Mouse (Mus musculus): ENCODE measurements at regions not wholly inside any gene's neighbourhood (a gene's known extent, or its start where the extent isn't known, plus 50 kb on each side); places are given as distances from the start of the nearest gene placed in this dataset.

GRCm38 (mm10) chr4:153200799-153201770 is 281.5 kb downstream of the Ajap1 start:
- no peak for ATAC-seq (ENCODE audit: low read depth)
- no peak overlapping the region for H3K9ac ChIP-seq (ENCODE audit: low read depth, low read length)
- H3K4me3 ChIP-seq (ENCODE audit: low read depth, low read length) = no peak overlapping the region
- no peaks in the 10 kb centered on the region for H3K36me3 ChIP-seq (ENCODE audit: control insufficient read depth, insufficient read depth)
- no peak overlapping the region for H3K4me2 ChIP-seq (ENCODE audit: low read depth, low read length)
- H3K4me1 ChIP-seq (ENCODE audit: control insufficient read depth, low read depth, low read length) = no peaks in the 10 kb centered on the region
- peaks cover 2% of the 10 kb centered on the region; the same call in 1 of the 2 replicates for H3K9me3 ChIP-seq (replicated peaks; ENCODE audit: control insufficient read depth, low read length)
- WGBS (ENCODE audit: insufficient replicate concordance) = 70% methylated on average over 20 of the region's 20 CpGs
- H3K27me3 ChIP-seq (ENCODE audit: control insufficient read depth, insufficient read depth, low read depth, low read length) = no peaks in the 10 kb centered on the region
- no peak overlapping the region for H3K27ac ChIP-seq (ENCODE audit: low read length)

- no peaks in the 10 kb centered on the region for H3K4me1 ChIP-seq (ENCODE audit: control insufficient read depth, low read depth, low read length)
- no peaks in the 10 kb centered on the region for H3K9me3 ChIP-seq (replicated peaks; ENCODE audit: control insufficient read depth, low read length)
- H3K36me3 ChIP-seq (ENCODE audit: control insufficient read depth, insufficient read depth) = no peaks in the 10 kb centered on the region
- H3K4me3 ChIP-seq (ENCODE audit: low read depth, low read length) = no peak overlapping the region
- no peak for ATAC-seq (ENCODE audit: low read depth)
- H3K4me2 ChIP-seq (ENCODE audit: low read depth, low read length) = no peak overlapping the region
- no peak overlapping the region for H3K27ac ChIP-seq (ENCODE audit: low read length)
- no peaks in the 10 kb centered on the region for H3K27me3 ChIP-seq (ENCODE audit: control insufficient read depth, insufficient read depth, low read depth, low read length)
- WGBS (ENCODE audit: insufficient replicate concordance) = 7% methylated on average over 8 of the region's 8 CpGs
- H3K9ac ChIP-seq (ENCODE audit: low read depth, low read length) = no peak overlapping the region
These were observed 293.1 kb downstream of the Ajap1 start for GRCm38 (mm10) chr4:153189485-153189884.

- Histone ChIP-seq H3K27ac (ENCODE audit: low read length) (no peak overlapping the region), H3K4me3 (ENCODE audit: low read depth, low read length) (no peak overlapping the region), H3K9ac (ENCODE audit: low read depth, low read length) (no peak overlapping the region), H3K27me3 (ENCODE audit: control insufficient read depth, insufficient read depth, low read depth, low read length) (no peaks in the 10 kb centered on the region), H3K4me2 (ENCODE audit: low read depth, low read length) (no peak overlapping the region), H3K9me3 (replicated peaks; ENCODE audit: control insufficient read depth, low read length) (no peaks in the 10 kb centered on the region), H3K4me1 (ENCODE audit: control insufficient read depth, low read depth, low read length) (no peaks in the 10 kb centered on the region), H3K36me3 (ENCODE audit: control insufficient read depth, insufficient read depth) (no peaks in the 10 kb centered on the region)
- WGBS (ENCODE audit: insufficient replicate concordance) = 3% methylated on average over 17 of the region's 17 CpGs
- no peak for ATAC-seq (ENCODE audit: low read depth)
These were observed 294.0 kb downstream of the Ajap1 start for GRCm38 (mm10) chr4:153188504-153189031.

- H3K4me3 ChIP-seq (ENCODE audit: low read depth, low read length) = no peak overlapping the region
- H3K4me1 ChIP-seq (ENCODE audit: control insufficient read depth, low read depth, low read length) = no peaks in the 10 kb centered on the region
- under 1% methylated on average over 6 of the region's 6 CpGs for WGBS (ENCODE audit: insufficient replicate concordance)
- no peak overlapping the region for H3K9ac ChIP-seq (ENCODE audit: low read depth, low read length)
- H3K4me2 ChIP-seq (ENCODE audit: low read depth, low read length) = no peak overlapping the region
- H3K9me3 ChIP-seq (replicated peaks; ENCODE audit: control insufficient read depth, low read length) = no peaks in the 10 kb centered on the region
- no peak for ATAC-seq (ENCODE audit: low read depth)
- H3K27ac ChIP-seq (ENCODE audit: low read length) = no peak overlapping the region
- H3K36me3 ChIP-seq (ENCODE audit: control insufficient read depth, insufficient read depth) = no peaks in the 10 kb centered on the region
- H3K27me3 ChIP-seq (ENCODE audit: control insufficient read depth, insufficient read depth, low read depth, low read length) = no peaks in the 10 kb centered on the region
These were observed 294.6 kb downstream of the Ajap1 start for GRCm38 (mm10) chr4:153187959-153188503.

GRCm38 (mm10) chr4:153177496-153177895 is 305.1 kb downstream of the Ajap1 start:
- 62% methylated on average over 9 of the region's 9 CpGs for WGBS (ENCODE audit: insufficient replicate concordance)
- no peak overlapping the region for H3K4me3 ChIP-seq (ENCODE audit: low read depth, low read length)
- no peaks in the 10 kb centered on the region for H3K27me3 ChIP-seq (ENCODE audit: control insufficient read depth, insufficient read depth, low read depth, low read length)
- H3K9ac ChIP-seq (ENCODE audit: low read depth, low read length) = no peak overlapping the region
- H3K36me3 ChIP-seq (ENCODE audit: control insufficient read depth, insufficient read depth) = no peaks in the 10 kb centered on the region
- H3K9me3 ChIP-seq (replicated peaks; ENCODE audit: control insufficient read depth, low read length) = peaks cover 6% of the 10 kb centered on the region
- no peak overlapping the region for H3K4me2 ChIP-seq (ENCODE audit: low read depth, low read length)
- H3K4me1 ChIP-seq (ENCODE audit: control insufficient read depth, low read depth, low read length) = no peaks in the 10 kb centered on the region
- no peak for ATAC-seq (ENCODE audit: low read depth)
- no peak overlapping the region for H3K27ac ChIP-seq (ENCODE audit: low read length)

GRCm38 (mm10) chr4:153175660-153176059 is 307.0 kb downstream of the Ajap1 start:
- Histone ChIP-seq H3K4me1 (ENCODE audit: control insufficient read depth, low read depth, low read length) (no peaks in the 10 kb centered on the region), H3K27me3 (ENCODE audit: control insufficient read depth, insufficient read depth, low read depth, low read length) (no peaks in the 10 kb centered on the region), H3K4me3 (ENCODE audit: low read depth, low read length) (no peak overlapping the region), H3K9ac (ENCODE audit: low read depth, low read length) (no peak overlapping the region), H3K9me3 (replicated peaks; ENCODE audit: control insufficient read depth, low read length) (peaks cover 8% of the 10 kb centered on the region), H3K36me3 (ENCODE audit: control insufficient read depth, insufficient read depth) (no peaks in the 10 kb centered on the region), H3K4me2 (ENCODE audit: low read depth, low read length) (no peak overlapping the region), H3K27ac (ENCODE audit: low read length) (no peak overlapping the region)
- WGBS (ENCODE audit: insufficient replicate concordance) = 11% methylated on average over 12 of the region's 12 CpGs
- ATAC-seq (ENCODE audit: low read depth) = no peak

GRCm38 (mm10) chr4:153175077-153175476 is 307.5 kb downstream of the Ajap1 start:
- no peak for ATAC-seq (ENCODE audit: low read depth)
- Histone ChIP-seq H3K4me2 (ENCODE audit: low read depth, low read length) (no peak overlapping the region), H3K36me3 (ENCODE audit: control insufficient read depth, insufficient read depth) (no peaks in the 10 kb centered on the region), H3K9ac (ENCODE audit: low read depth, low read length) (no peak overlapping the region), H3K9me3 (replicated peaks; ENCODE audit: control insufficient read depth, low read length) (peaks cover 8% of the 10 kb centered on the region), H3K27me3 (ENCODE audit: control insufficient read depth, insufficient read depth, low read depth, low read length) (no peaks in the 10 kb centered on the region), H3K4me3 (ENCODE audit: low read depth, low read length) (no peak overlapping the region), H3K27ac (ENCODE audit: low read length) (no peak overlapping the region), H3K4me1 (ENCODE audit: control insufficient read depth, low read depth, low read length) (no peaks in the 10 kb centered on the region)
- WGBS (ENCODE audit: insufficient replicate concordance) = 65% methylated on average over 15 of the region's 15 CpGs

- Histone ChIP-seq H3K27me3 (ENCODE audit: control insufficient read depth, insufficient read depth, low read depth, low read length) (no peaks in the 10 kb centered on the region), H3K36me3 (ENCODE audit: control insufficient read depth, insufficient read depth) (no peaks in the 10 kb centered on the region), H3K4me2 (ENCODE audit: low read depth, low read length) (no peak overlapping the region), H3K4me3 (ENCODE audit: low read depth, low read length) (no peak overlapping the region), H3K9me3 (replicated peaks; ENCODE audit: control insufficient read depth, low read length) (peaks cover 8% of the 10 kb centered on the region), H3K4me1 (ENCODE audit: control insufficient read depth, low read depth, low read length) (no peaks in the 10 kb centered on the region), H3K27ac (ENCODE audit: low read length) (no peak overlapping the region), H3K9ac (ENCODE audit: low read depth, low read length) (no peak overlapping the region)
- ATAC-seq (ENCODE audit: low read depth) = no peak
- 66% methylated on average over 9 of the region's 9 CpGs for WGBS (ENCODE audit: insufficient replicate concordance)
These were observed 312.6 kb downstream of the Ajap1 start for GRCm38 (mm10) chr4:153169991-153170390.

- WGBS (ENCODE audit: insufficient replicate concordance) = 69% methylated on average over 10 of the region's 10 CpGs
- Histone ChIP-seq H3K9ac (ENCODE audit: low read depth, low read length) (no peak overlapping the region), H3K4me1 (ENCODE audit: control insufficient read depth, low read depth, low read length) (no peaks in the 10 kb centered on the region), H3K9me3 (replicated peaks; ENCODE audit: control insufficient read depth, low read length) (peaks cover 2% of the 10 kb centered on the region), H3K27me3 (ENCODE audit: control insufficient read depth, insufficient read depth, low read depth, low read length) (no peaks in the 10 kb centered on the region), H3K4me2 (ENCODE audit: low read depth, low read length) (no peak overlapping the region), H3K4me3 (ENCODE audit: low read depth, low read length) (no peak overlapping the region), H3K27ac (ENCODE audit: low read length) (no peak overlapping the region), H3K36me3 (ENCODE audit: control insufficient read depth, insufficient read depth) (no peaks in the 10 kb centered on the region)
- no peak for ATAC-seq (ENCODE audit: low read depth)
These were observed 317.8 kb downstream of the Ajap1 start for GRCm38 (mm10) chr4:153164810-153165209.
